Mouse (Mus musculus) embryonic fibroblast, embryonic 13.5 days (primary cell): Measurements from ENCODE around the gene Dync1li1.

Experiments
- CTCF ChIP-seq: IDR thresholded peaks from 2 replicates; pipeline ENCODE4 v1.5.1; 2011; ENCODE audit warnings: mild to moderate bottlenecking, control low read depth, low read length, moderate library complexity, borderline replicate concordance; ENCODE audit not compliant: insufficient read depth
- POLR2A ChIP-seq: IDR thresholded peaks from 2 replicates; pipeline ENCODE4 v1.6.1; 2011; ENCODE audit warnings: low read depth, mild to moderate bottlenecking, control low read depth, low read length, moderate library complexity

GRCm38 (mm10) chr9:114752311-114752710 is 63.7 kb downstream of the Dync1li1 start:
- no peak for TF ChIP-seq CTCF
- TF ChIP-seq POLR2A, result no peak
